Mouse (Mus musculus) splenic B cell, adult 2 months (primary cell): ENCODE data around the gene Tgm7.
"Not testable (repeated sequence)": the region's sequence is repeated elsewhere in the genome, so short reads cannot be mapped to it uniquely, and the experiment has no call there.

Source experiments
- DNase-seq: peaks from one replicate; pipeline ENCODE4 v3.0.0-alpha.2; 2011; ENCODE audit warnings: low read depth, low spot score
- H3K27me3 ChIP-seq: 2 replicates; pipeline ENCODE4 v1.6.1; 2012; ENCODE audit warnings: mild to moderate bottlenecking, low read length, moderate library complexity, mixed read lengths; ENCODE audit not compliant: control insufficient read depth, poor library complexity, insufficient read depth, severe bottlenecking
- H3K36me3 ChIP-seq: 2 replicates; pipeline ENCODE4 v1.6.1; 2012; ENCODE audit warnings: mild to moderate bottlenecking, low read length, moderate library complexity, mixed read lengths; ENCODE audit not compliant: control insufficient read depth, poor library complexity, insufficient read depth, severe bottlenecking

Gene Tgm7

DNA sequence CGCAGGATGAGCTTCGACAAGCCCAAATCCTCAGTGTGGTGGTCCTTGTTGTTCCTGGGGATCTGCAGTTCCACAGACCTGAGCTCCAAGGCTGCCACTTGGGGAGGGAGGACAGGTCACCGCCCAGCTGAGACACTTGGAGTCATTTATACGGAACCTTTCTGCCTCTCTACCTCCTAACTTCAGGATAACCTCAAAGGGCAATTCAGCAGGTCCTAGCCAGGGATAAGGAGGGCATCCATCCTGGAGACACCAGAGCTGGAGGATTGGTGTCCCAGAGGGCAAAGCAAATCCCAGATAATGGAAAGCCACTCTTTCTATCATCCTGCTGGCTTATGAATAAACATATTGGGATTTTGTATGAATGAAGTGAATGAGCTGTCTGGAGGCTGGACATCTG, at the start of gene Tgm7:
Gene Tgm7 (minus strand): TSS at position 101 of the 400 bp plus-strand sequence.
- DNase-seq: no peak
- Histone ChIP-seq H3K27me3 (no peaks in the 10 kb centered on the region; the same call in 1 of the 2 replicates), H3K36me3 (no peaks in the 10 kb centered on the region)

GRCm38 (mm10) chr2:121153100-121153499, 43.5 kb upstream of the Tgm7 start:
- DNase-seq: no peak
- Histone ChIP-seq H3K27me3 (no peaks in the 10 kb centered on the region), H3K36me3 (peaks cover 2% of the 10 kb centered on the region)

DNA sequence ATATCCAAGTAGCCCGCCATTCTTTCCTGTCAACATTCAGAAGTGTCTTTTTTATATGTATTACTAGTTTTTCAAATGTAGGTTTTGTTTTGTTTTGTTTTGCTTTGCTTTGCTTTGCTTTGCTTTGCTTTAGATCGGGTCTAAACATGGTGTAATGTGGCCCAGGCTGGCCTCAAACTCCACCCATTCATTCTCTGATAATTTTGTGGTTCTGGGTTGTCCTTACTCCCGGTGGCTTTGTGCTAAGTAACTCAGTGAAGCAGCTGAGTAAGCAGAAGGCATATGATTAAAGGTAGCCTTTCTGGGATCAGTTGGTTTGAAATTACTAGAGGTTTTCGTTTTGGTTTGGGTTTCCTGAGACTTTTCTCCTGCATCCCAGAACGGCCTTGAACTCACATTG, 40.1 kb upstream of the Tgm7 start:
- DNase-seq: no peak
- peaks cover 8% of the 10 kb centered on the region for H3K36me3 ChIP-seq
- no peaks in the 10 kb centered on the region for H3K27me3 ChIP-seq

DNA sequence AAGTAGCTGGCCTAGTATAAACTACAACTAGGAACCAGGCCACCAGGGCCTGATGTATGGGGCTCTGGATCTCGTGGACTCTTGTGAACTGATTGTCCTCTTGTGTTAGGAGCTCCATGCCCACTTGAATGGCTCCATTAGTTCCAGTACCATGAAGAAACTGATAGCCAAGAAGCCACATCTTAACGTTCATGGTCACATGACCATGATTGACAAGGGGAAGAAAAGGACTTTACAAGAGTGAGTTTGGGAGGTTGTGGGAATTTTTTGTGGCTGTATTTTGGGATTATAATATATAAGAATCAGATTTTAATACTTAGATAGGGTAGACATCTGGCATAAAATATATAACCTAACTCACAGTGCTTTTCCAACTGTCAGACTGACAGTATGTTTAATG, 32.8 kb upstream of the Tgm7 start:
- no peak for DNase-seq
- Histone ChIP-seq H3K36me3 (peaks cover 10% of the 10 kb centered on the region; the same call in 1 of the 2 replicates), H3K27me3 (no peaks in the 10 kb centered on the region)

DNA sequence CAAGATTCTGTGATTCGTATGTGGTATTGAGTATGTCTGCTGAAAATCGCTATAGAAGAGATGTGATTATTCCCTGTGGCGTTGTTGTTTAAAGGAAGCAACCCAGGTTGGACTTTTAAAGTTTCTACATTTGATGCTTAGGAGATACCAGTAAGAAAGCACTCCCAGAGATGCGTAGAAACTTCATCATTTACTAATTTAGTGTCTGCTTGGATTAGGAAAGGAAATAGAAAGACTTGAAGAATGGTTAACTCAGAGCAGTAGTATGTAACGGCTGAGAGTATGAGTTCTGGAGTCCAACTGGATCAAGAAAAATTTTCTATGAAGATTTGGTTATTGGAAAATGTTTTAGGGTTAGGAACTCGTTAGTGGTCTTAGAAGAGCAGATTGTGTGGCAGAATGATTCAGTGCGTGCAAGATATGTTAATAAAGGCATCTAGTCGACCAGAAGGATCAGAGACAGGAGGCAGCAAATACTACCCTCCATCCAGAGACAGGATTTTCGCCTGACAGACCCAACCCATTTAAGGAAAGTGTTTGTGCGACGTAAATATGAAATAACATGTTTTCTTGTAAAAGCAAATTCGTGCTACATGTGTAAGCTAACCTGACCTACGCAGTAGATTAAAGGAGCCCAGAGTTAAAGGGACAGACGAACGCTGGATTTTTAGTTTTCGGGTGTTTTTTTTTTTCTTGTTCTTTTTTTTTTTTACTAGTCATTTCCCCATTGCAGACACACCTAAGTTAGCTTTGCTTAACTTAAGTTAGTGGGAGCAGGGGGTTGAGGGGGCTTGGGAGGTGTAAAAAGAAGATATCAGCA, 31.8 kb upstream of the Tgm7 start:
- no peaks in the 10 kb centered on the region for H3K27me3 ChIP-seq
- H3K36me3 ChIP-seq: peaks cover 2% of the 10 kb centered on the region; the same call in 1 of the 2 replicates
- DNase-seq: no peak

GRCm38 (mm10) chr2:121140018-121140882, 30.7 kb upstream of the Tgm7 start, which contains the start of the genes Adal and Lcmt2:
TSS of gene Adal (plus strand) at chr2:121140428.
TSS of gene Lcmt2 (minus strand) at chr2:121140653.
- Histone ChIP-seq H3K36me3 (peaks cover 2% of the 10 kb centered on the region; the same call in 1 of the 2 replicates), H3K27me3 (no peaks in the 10 kb centered on the region)
- peak; percentile 86 for DNase-seq

- peak; percentile 6 for DNase-seq
- H3K36me3 ChIP-seq: peaks cover 2% of the 10 kb centered on the region; the same call in 1 of the 2 replicates
- no peaks in the 10 kb centered on the region for H3K27me3 ChIP-seq
These were observed 29.8 kb upstream of the Tgm7 start for GRCm38 (mm10) chr2:121139266-121140017.

DNA sequence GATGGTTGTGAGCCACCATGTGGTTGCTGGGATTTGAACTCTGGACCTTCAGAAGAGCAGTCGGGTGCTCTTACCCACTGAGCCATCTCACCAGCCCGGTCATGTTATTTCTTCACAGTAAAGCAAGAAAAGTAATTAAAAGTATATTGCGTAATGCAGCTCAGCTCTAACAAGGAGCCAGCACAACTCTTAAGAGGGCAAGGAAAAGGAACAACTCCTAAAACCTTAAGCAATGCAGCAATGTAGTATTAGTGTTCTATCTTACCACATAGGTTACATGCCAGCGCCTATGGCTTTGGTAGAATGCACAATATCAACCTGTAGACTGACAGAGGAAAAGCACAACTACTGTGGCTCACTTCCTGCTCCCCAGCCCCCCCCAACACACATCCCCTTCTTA, 27.8 kb upstream of the Tgm7 start:
- peak; percentile 15 for DNase-seq
- no peaks in the 10 kb centered on the region for H3K36me3 ChIP-seq
- no peaks in the 10 kb centered on the region for H3K27me3 ChIP-seq

DNA sequence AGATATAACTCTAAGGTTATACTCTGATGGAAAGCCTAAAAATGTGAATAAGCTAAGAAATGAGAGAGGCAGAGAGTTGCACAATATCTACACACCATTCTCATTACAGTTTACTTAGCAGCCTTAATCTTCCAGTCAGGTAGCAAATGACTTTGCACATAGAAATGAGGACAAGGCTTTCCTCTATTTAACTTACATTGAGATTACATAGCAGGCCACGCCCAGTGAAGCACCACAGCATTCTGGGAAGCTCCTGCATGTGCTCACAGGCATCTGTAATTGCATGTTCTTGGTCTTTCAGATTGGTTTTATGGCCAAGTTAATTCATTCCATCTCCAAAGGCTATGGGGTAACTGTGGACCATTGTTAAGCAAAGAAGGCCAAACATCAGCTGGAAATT, 23.2 kb upstream of the Tgm7 start:
- DNase-seq: no peak
- Histone ChIP-seq H3K27me3 (no peaks in the 10 kb centered on the region), H3K36me3 (no peaks in the 10 kb centered on the region)

- no peaks in the 10 kb centered on the region for H3K36me3 ChIP-seq
- no peak for DNase-seq
- no peaks in the 10 kb centered on the region for H3K27me3 ChIP-seq
These were observed 19.4 kb upstream of the Tgm7 start for GRCm38 (mm10) chr2:121128865-121129620.

- no peak for DNase-seq
- Histone ChIP-seq H3K36me3 (no peaks in the 10 kb centered on the region), H3K27me3 (no peaks in the 10 kb centered on the region)
These were observed 17.9 kb upstream of the Tgm7 start for GRCm38 (mm10) chr2:121127536-121127935.

- H3K36me3 ChIP-seq, DNase-seq, H3K27me3 ChIP-seq: not testable (repeated sequence)
These were observed 16.7 kb upstream of the Tgm7 start for GRCm38 (mm10) chr2:121126302-121126701.

GRCm38 (mm10) chr2:121119260-121119659, 9.7 kb upstream of the Tgm7 start:
- H3K27me3 ChIP-seq: no peaks in the 10 kb centered on the region; the same call in 1 of the 2 replicates

GRCm38 (mm10) chr2:121115418-121115817, 5.8 kb upstream of the Tgm7 start:
- Histone ChIP-seq H3K36me3 (no peaks in the 10 kb centered on the region), H3K27me3 (no peaks in the 10 kb centered on the region)
- DNase-seq: no peak

More at GRCm38 (mm10) chr2:121119260-121119659, 9.7 kb upstream of the Tgm7 start:
- DNase-seq: no peak
- H3K36me3 ChIP-seq: no peaks in the 10 kb centered on the region
